Mouse (Mus musculus) embryonic facial prominence, embryonic 15.5 days (tissue): ENCODE data around the gene Lpp. TPM values are rescaled to one million over a fixed set of nuclear protein-coding genes. Genes with fewer than 3 reads are reported as not detected.
A peak's percentile ranks its signal among the peaks of the same experiment; 100 is the strongest.

Experiments used
- ATAC-seq: fragments of 200-750 bp; cut with Nextera tagmentation; 2 replicates; pipeline ENCODE4 v1.8.0; 2017; ENCODE audit warnings: low read depth, moderate TSS enrichment; ENCODE audit not compliant: insufficient number of reproducible peaks, low FRiP score, low TSS enrichment
- H3K27ac ChIP-seq: fragments of 300-500 bp; sonication (generic); replicated peaks from 2 replicates; pipeline ENCODE4 v1.5.1; 2015; ENCODE audit warnings: mild to moderate bottlenecking, inconsistent platforms
- H3K27me3 ChIP-seq: fragments of 300-500 bp; sonication (generic); 2 replicates; pipeline ENCODE4 v1.6.1; 2015; ENCODE audit warnings: inconsistent platforms
- H3K36me3 ChIP-seq: fragments of 300-500 bp; sonication (generic); 2 replicates; pipeline ENCODE4 v1.6.1; 2015; ENCODE audit warnings: mild to moderate bottlenecking, inconsistent platforms
- H3K4me1 ChIP-seq: fragments of 300-500 bp; sonication (generic); 2 replicates; pipeline ENCODE4 v1.6.1; 2015; ENCODE audit warnings: inconsistent platforms
- H3K4me2 ChIP-seq: fragments of 300-500 bp; sonication (generic); replicated peaks from 2 replicates; pipeline ENCODE4 v1.6.1; 2015; ENCODE audit warnings: mild to moderate bottlenecking, inconsistent platforms
- H3K4me3 ChIP-seq: fragments of 300-500 bp; sonication (generic); replicated peaks from 2 replicates; pipeline ENCODE4 v1.5.1; 2015; ENCODE audit warnings: mild to moderate bottlenecking, inconsistent platforms
- H3K9ac ChIP-seq: fragments of 300-500 bp; sonication (generic); 2 replicates; pipeline ENCODE4 v1.6.1; 2015; ENCODE audit warnings: inconsistent platforms
- H3K9me3 ChIP-seq: fragments of 300-500 bp; sonication (generic); replicated peaks from 2 replicates; pipeline ENCODE4 v1.6.1; 2016; ENCODE audit warnings: inconsistent platforms
- WGBS: fragments of 180-500 bp; shearing (Covaris S2); methylation state at CpG from one replicate; pipeline ENCODE4 v1.1.7; 2015; 5-methylcytosine and 5-hydroxymethylcytosine counted together
- polyA plus RNA-seq: library from polyadenylated mRNA; unstranded; fragments of >200 nt; fragmentation: Nextera tagmentation; extraction: Ambion mirVana; gene quantifications from 2 replicates; pipeline ENCODE4 v1.2.1, GENCODE M21; 2015

Lpp gene
- polyA plus RNA-seq, 1 experiment from 2014 or later, result 52.8 TPM

- WGBS, result 65% methylated on average over 7 of the region's 7 CpGs
- H3K4me2 ChIP-seq, result no peak overlapping the region
- H3K27me3 ChIP-seq, result no peaks in the 10 kb centered on the region
- H3K9me3 ChIP-seq, result no peaks in the 10 kb centered on the region
- no peaks in the 10 kb centered on the region for H3K36me3 ChIP-seq
- H3K9ac ChIP-seq, result no peak overlapping the region
- no peak overlapping the region for H3K4me3 ChIP-seq
- no peak overlapping the region for H3K27ac ChIP-seq
- ATAC-seq, result no peak
- peaks cover 20% of the 10 kb centered on the region; the same call in 1 of the 2 replicates for H3K4me1 ChIP-seq
Measured at GRCm38 (mm10) chr16:24599766-24600165, 206.5 kb downstream of the Lpp start.

GRCm38 (mm10) chr16:24600260-24600948, 207.1 kb downstream of the Lpp start:
- no peaks in the 10 kb centered on the region for H3K9me3 ChIP-seq
- 84% methylated on average over 14 of the region's 14 CpGs for WGBS
- no peak overlapping the region for H3K4me2 ChIP-seq
- H3K4me3 ChIP-seq, result no peak overlapping the region
- no peak overlapping the region for H3K9ac ChIP-seq
- no peak for ATAC-seq
- H3K36me3 ChIP-seq, result no peaks in the 10 kb centered on the region
- no peak overlapping the region for H3K27ac ChIP-seq
- H3K27me3 ChIP-seq, result no peaks in the 10 kb centered on the region
- peaks cover 20% of the 10 kb centered on the region; the same call in 1 of the 2 replicates for H3K4me1 ChIP-seq

- Histone ChIP-seq H3K9me3 (no peaks in the 10 kb centered on the region), H3K36me3 (no peaks in the 10 kb centered on the region), H3K4me1 (peaks cover 22% of the 10 kb centered on the region), H3K9ac (no peak overlapping the region), H3K4me3 (no peak overlapping the region), H3K27ac (no peak overlapping the region), H3K4me2 (no peak overlapping the region), H3K27me3 (no peaks in the 10 kb centered on the region)
- ATAC-seq, result no peak
- 43% methylated on average over 4 of the region's 4 CpGs for WGBS
Measured at GRCm38 (mm10) chr16:24603342-24603741, 210.0 kb downstream of the Lpp start.

GRCm38 (mm10) chr16:24607896-24608457, 214.7 kb downstream of the Lpp start:
- Histone ChIP-seq H3K36me3 (0 out of 2 replicates have a peak, but pooled peaks cover 3% of the 10 kb centered on the region), H3K4me1 (peaks cover 5% of the 10 kb centered on the region; the same call in 1 of the 2 replicates), H3K9me3 (no peaks in the 10 kb centered on the region), H3K27ac (no peak overlapping the region), H3K27me3 (no peaks in the 10 kb centered on the region), H3K4me3 (no peak overlapping the region), H3K9ac (no peak overlapping the region), H3K4me2 (no peak overlapping the region)
- 69% methylated on average over 8 of the region's 8 CpGs for WGBS
- no peak for ATAC-seq

- H3K4me3 ChIP-seq, result no peak overlapping the region
- H3K36me3 ChIP-seq, result no peaks in the 10 kb centered on the region
- H3K4me2 ChIP-seq, result no peak overlapping the region
- H3K4me1 ChIP-seq, result peaks cover 19% of the 10 kb centered on the region
- WGBS, result 43% methylated on average over 6 of the region's 6 CpGs
- H3K9ac ChIP-seq, result no peak overlapping the region
- H3K27ac ChIP-seq, result no peak overlapping the region; the same call in 1 of the 2 replicates
- H3K9me3 ChIP-seq, result no peaks in the 10 kb centered on the region
- ATAC-seq, result peak; percentile 73
- no peaks in the 10 kb centered on the region for H3K27me3 ChIP-seq
Measured at GRCm38 (mm10) chr16:24619458-24619857, 226.2 kb downstream of the Lpp start.

GRCm38 (mm10) chr16:24620021-24620420, 226.7 kb downstream of the Lpp start:
- H3K27me3 ChIP-seq, result no peaks in the 10 kb centered on the region
- no peak overlapping the region for H3K4me2 ChIP-seq
- H3K36me3 ChIP-seq, result no peaks in the 10 kb centered on the region
- no peak overlapping the region; the same call in 1 of the 2 replicates for H3K27ac ChIP-seq
- H3K9me3 ChIP-seq, result no peaks in the 10 kb centered on the region
- ATAC-seq, result no peak
- H3K9ac ChIP-seq, result no peak overlapping the region
- H3K4me1 ChIP-seq, result peaks cover 21% of the 10 kb centered on the region
- WGBS, result 77% methylated on average over 3 of the region's 3 CpGs
- no peak overlapping the region for H3K4me3 ChIP-seq

GRCm38 (mm10) chr16:24622226-24623194, 229.2 kb downstream of the Lpp start:
- no peak for ATAC-seq
- Histone ChIP-seq H3K9me3 (no peaks in the 10 kb centered on the region), H3K4me1 (peaks cover 21% of the 10 kb centered on the region), H3K4me3 (no peak overlapping the region), H3K27ac (no peak overlapping the region), H3K27me3 (no peaks in the 10 kb centered on the region), H3K36me3 (no peaks in the 10 kb centered on the region), H3K4me2 (no peak overlapping the region), H3K9ac (no peak overlapping the region)
- WGBS, result 67% methylated on average over 3 of the region's 3 CpGs

- no peak overlapping the region; the same call in 1 of the 2 replicates for H3K27ac ChIP-seq
- no peaks in the 10 kb centered on the region for H3K27me3 ChIP-seq
- ATAC-seq, result no peak
- H3K9me3 ChIP-seq, result no peaks in the 10 kb centered on the region
- no peaks in the 10 kb centered on the region for H3K36me3 ChIP-seq
- H3K4me3 ChIP-seq, result no peak overlapping the region
- H3K4me2 ChIP-seq, result no peak overlapping the region
- H3K9ac ChIP-seq, result no peak overlapping the region
- WGBS, result 40% methylated on average over 5 of the region's 5 CpGs
- peaks cover 19% of the 10 kb centered on the region for H3K4me1 ChIP-seq
Measured at GRCm38 (mm10) chr16:24624335-24624734, 231.0 kb downstream of the Lpp start.

- ATAC-seq, result no peak
- no peaks in the 10 kb centered on the region for H3K9me3 ChIP-seq
- H3K4me3 ChIP-seq, result no peak overlapping the region
- no peaks in the 10 kb centered on the region for H3K27me3 ChIP-seq
- H3K36me3 ChIP-seq, result no peaks in the 10 kb centered on the region
- H3K27ac ChIP-seq, result no peak overlapping the region
- no peak overlapping the region for H3K4me2 ChIP-seq
- 83% methylated on average over 5 of the region's 5 CpGs for WGBS
- no peak overlapping the region for H3K9ac ChIP-seq
- peaks cover 12% of the 10 kb centered on the region for H3K4me1 ChIP-seq
Measured at GRCm38 (mm10) chr16:24625576-24625975, 232.3 kb downstream of the Lpp start.

- no peak for ATAC-seq
- no peaks in the 10 kb centered on the region for H3K27me3 ChIP-seq
- H3K4me1 ChIP-seq, result peaks cover 9% of the 10 kb centered on the region
- WGBS, result 76% methylated on average over 1 of the region's 1 CpGs
- no peak overlapping the region for H3K27ac ChIP-seq
- no peak overlapping the region for H3K4me3 ChIP-seq
- no peaks in the 10 kb centered on the region for H3K9me3 ChIP-seq
- no peaks in the 10 kb centered on the region for H3K36me3 ChIP-seq
- H3K9ac ChIP-seq, result no peak overlapping the region
- no peak overlapping the region for H3K4me2 ChIP-seq
Measured at GRCm38 (mm10) chr16:24628779-24629178, 235.5 kb downstream of the Lpp start.
